Mouse (Mus musculus) midbrain, embryonic 16.5 days (tissue): ENCODE measurements around the gene Zfp451. TPM values are rescaled to one million over a fixed set of nuclear protein-coding genes. Genes with fewer than 3 reads are reported as not detected.
A peak's percentile ranks its signal among the peaks of the same experiment; 100 is the strongest.
"Not testable (repeated sequence)": the region's sequence is repeated elsewhere in the genome, so short reads cannot be mapped to it uniquely, and the experiment has no call there.

Source experiments
- ATAC-seq: fragments of 200-750 bp; cut with Nextera tagmentation; 2 replicates; pipeline ENCODE4 v1.8.0; 2017; ENCODE audit warnings: moderate TSS enrichment
- H3K27ac ChIP-seq: fragments of 300-500 bp; sonication (generic); 2 replicates; pipeline ENCODE4 v1.5.1; 2014; ENCODE audit warnings: mild to moderate bottlenecking, low read length, mixed read lengths
- H3K27me3 ChIP-seq: fragments of 300-500 bp; sonication (generic); 2 replicates; pipeline ENCODE4 v1.6.1; 2014; ENCODE audit warnings: low read depth, low read length, mixed read lengths; ENCODE audit not compliant: control insufficient read depth, insufficient read depth
- H3K36me3 ChIP-seq: fragments of 300-500 bp; sonication (generic); 2 replicates; pipeline ENCODE4 v1.6.1; 2014; ENCODE audit warnings: mild to moderate bottlenecking, low read length, moderate library complexity, mixed read lengths; ENCODE audit not compliant: control insufficient read depth, insufficient read depth
- H3K4me1 ChIP-seq: fragments of 300-500 bp; sonication (generic); 2 replicates; pipeline ENCODE4 v1.6.1; 2014; ENCODE audit warnings: mild to moderate bottlenecking, low read length, mixed read lengths; ENCODE audit not compliant: control insufficient read depth, insufficient read depth
- H3K4me2 ChIP-seq: fragments of 300-500 bp; sonication (generic); 2 replicates; pipeline ENCODE4 v1.6.1; 2014; ENCODE audit warnings: mild to moderate bottlenecking, low read length, mixed read lengths
- H3K4me3 ChIP-seq: fragments of 300-500 bp; sonication (generic); 2 replicates; pipeline ENCODE4 v1.5.1; 2014; ENCODE audit warnings: low read depth, mild to moderate bottlenecking, low read length, moderate library complexity, mixed read lengths
- H3K9ac ChIP-seq: fragments of 300-500 bp; sonication (generic); 2 replicates; pipeline ENCODE4 v1.6.1; 2014; ENCODE audit warnings: low read depth, low read length, mixed read lengths
- H3K9me3 ChIP-seq: fragments of 300-500 bp; sonication (generic); replicated peaks from 2 replicates; pipeline ENCODE4 v1.6.1; 2014; ENCODE audit warnings: mild to moderate bottlenecking, low read length, mixed read lengths; ENCODE audit not compliant: control insufficient read depth, poor library complexity, severe bottlenecking
- WGBS: fragments of 180-500 bp; shearing (Covaris S2); extraction: QIAGEN DNeasy Blood & Tissue Kit; methylation state at CpG from one replicate; pipeline ENCODE4 v1.1.7; 2014; 5-methylcytosine and 5-hydroxymethylcytosine counted together
- polyA plus RNA-seq: library from polyadenylated mRNA; unstranded; fragments of >200 nt; fragmentation: Nextera tagmentation; extraction: Ambion mirVana; gene quantifications from 2 replicates; pipeline ENCODE4 v1.2.1, GENCODE M21; 2015

The Zfp451 gene
- 44.2 and 51.2 TPM in 2 replicates for polyA plus RNA-seq

DNA sequence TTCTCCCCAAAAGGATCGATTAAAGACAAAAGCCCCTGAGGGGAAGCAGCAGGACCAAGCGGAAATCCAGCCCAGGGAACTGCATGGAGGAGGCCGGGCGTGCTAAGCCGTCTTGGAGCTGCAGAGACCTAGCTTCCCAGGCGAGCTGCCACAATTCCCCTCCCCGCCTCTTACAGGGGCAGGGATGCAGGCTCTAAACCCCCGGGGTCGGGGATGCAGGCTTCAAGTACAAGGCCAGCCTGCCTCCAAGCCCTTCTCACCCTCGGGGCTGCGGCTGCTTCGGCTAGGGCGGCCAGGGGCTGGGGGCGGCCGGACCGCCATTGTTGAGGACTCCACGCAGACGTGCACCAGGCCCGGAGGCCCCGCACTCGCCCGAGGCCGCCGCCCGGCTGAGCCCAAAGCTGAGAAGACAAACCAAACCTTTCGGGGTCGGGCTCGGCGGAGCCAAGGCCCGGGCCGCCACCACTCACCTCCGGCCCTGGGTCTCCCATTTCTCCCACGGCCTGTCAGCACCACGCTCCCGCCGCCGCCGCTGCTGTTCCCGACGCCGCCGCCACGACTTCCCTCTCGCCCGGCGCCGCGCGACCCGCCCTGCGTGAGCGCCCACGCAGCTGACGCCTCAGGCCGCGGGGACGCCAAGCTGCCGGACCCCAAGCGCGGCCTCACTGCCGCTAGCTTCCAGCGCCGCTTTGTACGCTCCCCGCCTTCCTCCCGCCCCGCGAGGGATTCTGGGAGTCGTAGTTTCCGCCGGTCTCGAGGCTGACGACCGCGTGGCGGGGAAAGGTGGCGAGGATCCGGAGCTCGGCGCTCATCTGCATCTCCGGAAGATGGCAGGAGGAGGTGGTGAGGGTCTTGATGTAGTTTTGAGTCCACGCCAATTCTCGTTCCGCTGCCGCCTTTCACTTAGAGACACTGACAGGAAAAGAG is at the start of gene Zfp451:
Gene Zfp451, minus strand, starts transcription at position 728 of the 927 bp plus-strand sequence.
- peak within 1 kb of the TSS; percentile 92 for H3K27ac ChIP-seq

GRCm38 (mm10) chr1:33846807-33847206 is 32.4 kb upstream of the Zfp451 start:
- no peaks in the 10 kb centered on the region for H3K9me3 ChIP-seq
- H3K4me1 ChIP-seq, result no peaks in the 10 kb centered on the region
- no peaks in the 10 kb centered on the region for H3K27me3 ChIP-seq
- ATAC-seq, result no peak
- H3K36me3 ChIP-seq, result no peaks in the 10 kb centered on the region
- no peak overlapping the region for H3K4me3 ChIP-seq
- H3K9ac ChIP-seq, result no peak overlapping the region
- WGBS, result 96% methylated on average over 2 of the region's 2 CpGs
- no peak overlapping the region for H3K4me2 ChIP-seq
- H3K27ac ChIP-seq, result no peak overlapping the region

More for the DNA sequence above, at the start of gene Zfp451:
- Histone ChIP-seq H3K9ac (peak within 1 kb of the TSS; percentile 100), H3K36me3 (peaks cover 10% of the 10 kb centered on the region; the same call in 1 of the 2 replicates), H3K4me2 (peak within 1 kb of the TSS; percentile 73), H3K4me3 (peak within 1 kb of the TSS; percentile 81), H3K9me3 (no peaks in the 10 kb centered on the region), H3K27me3 (no peaks in the 10 kb centered on the region), H3K4me1 (peaks cover 23% of the 10 kb centered on the region)
- WGBS, result under 1% methylated on average over 82 of the region's 85 CpGs
- ATAC-seq, result peak; percentile 97

DNA sequence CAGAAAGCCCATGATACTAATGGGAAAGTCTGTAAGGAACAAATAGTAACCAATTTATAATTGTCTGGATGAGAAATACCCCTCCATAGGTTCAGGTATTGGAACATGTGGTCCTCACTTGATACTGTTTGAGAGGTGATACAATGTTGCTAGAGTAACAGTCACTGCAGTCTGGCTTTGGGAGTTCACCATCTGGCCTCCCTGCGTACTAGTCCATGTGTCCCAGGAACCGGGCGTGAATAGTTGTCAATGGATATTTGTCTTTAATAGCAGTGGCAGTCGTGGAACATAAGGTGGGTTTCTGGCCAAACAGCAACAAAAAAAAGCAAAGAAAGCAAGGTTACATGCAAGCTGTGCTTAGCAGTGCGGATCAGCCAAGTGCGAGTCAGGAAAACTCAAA is 29.4 kb upstream of the Zfp451 start:
- no peaks in the 10 kb centered on the region for H3K4me1 ChIP-seq
- H3K36me3 ChIP-seq, result no peaks in the 10 kb centered on the region
- H3K27ac ChIP-seq, result no peak overlapping the region
- WGBS, result 72% methylated on average over 6 of the region's 6 CpGs
- no peak overlapping the region for H3K4me2 ChIP-seq
- H3K4me3 ChIP-seq, result no peak overlapping the region
- no peaks in the 10 kb centered on the region for H3K27me3 ChIP-seq
- ATAC-seq, result no peak
- no peaks in the 10 kb centered on the region for H3K9me3 ChIP-seq
- H3K9ac ChIP-seq, result no peak overlapping the region

DNA sequence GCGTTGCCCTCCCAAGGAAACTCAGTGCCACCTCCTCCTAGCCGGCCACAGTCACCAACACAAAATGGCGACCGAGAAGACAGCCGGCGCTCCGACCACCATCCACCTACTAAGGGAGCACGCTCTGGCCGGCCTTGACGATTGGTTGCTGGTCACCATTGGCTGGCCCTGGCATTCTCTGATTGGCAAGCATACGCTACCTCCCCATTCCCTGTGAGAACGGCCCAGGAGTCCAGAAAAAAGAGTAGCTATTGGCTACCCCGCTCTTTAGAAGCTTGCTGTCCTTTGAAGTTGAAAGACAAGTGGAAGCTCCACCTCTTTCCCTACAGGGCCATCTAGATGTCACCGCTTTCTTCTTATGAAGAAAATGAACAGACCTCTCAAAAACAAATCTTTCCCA is 24.6 kb upstream of the Zfp451 start:
- WGBS, result 98% methylated on average over 14 of the region's 14 CpGs
- ATAC-seq, H3K4me1 ChIP-seq, H3K9ac ChIP-seq, H3K27me3 ChIP-seq, H3K4me2 ChIP-seq, H3K36me3 ChIP-seq, H3K27ac ChIP-seq, H3K9me3 ChIP-seq, H3K4me3 ChIP-seq: not testable (repeated sequence)

- Histone ChIP-seq H3K9me3 (no peaks in the 10 kb centered on the region), H3K27ac (no peak overlapping the region), H3K4me2 (no peak overlapping the region), H3K9ac (no peak overlapping the region), H3K27me3 (no peaks in the 10 kb centered on the region), H3K36me3 (no peaks in the 10 kb centered on the region), H3K4me1 (no peaks in the 10 kb centered on the region), H3K4me3 (no peak overlapping the region)
- WGBS, result 72% methylated on average over 4 of the region's 4 CpGs
- ATAC-seq, result no peak
Observed at GRCm38 (mm10) chr1:33830586-33830985, 16.2 kb upstream of the Zfp451 start.

DNA sequence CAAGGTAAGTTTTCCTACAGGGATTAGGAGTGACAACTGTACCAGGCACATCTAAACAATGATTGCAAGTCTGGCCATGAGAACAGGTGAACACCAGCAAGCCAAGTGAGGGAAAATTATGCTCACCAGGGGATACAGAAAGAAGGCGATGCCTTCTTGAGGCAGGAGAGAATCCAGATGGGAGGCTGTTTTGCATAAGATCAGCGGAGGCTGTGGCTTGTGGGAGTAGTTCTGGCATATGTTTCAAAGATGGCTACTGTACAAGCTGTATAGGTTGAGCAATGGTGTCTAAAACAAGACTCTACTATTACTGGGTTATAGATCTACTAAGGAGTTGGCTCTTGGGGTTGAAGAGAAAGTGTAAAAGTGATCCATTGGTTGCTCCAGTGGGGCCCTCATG is 3.5 kb upstream of the Zfp451 start:
- 87% methylated on average over 2 of the region's 2 CpGs for WGBS
- ATAC-seq, result no peak
- H3K4me2 ChIP-seq, result no peak overlapping the region
- no peak overlapping the region for H3K4me3 ChIP-seq
- no peak overlapping the region for H3K9ac ChIP-seq
- no peaks in the 10 kb centered on the region for H3K27me3 ChIP-seq
- peaks cover 8% of the 10 kb centered on the region for H3K4me1 ChIP-seq
- H3K9me3 ChIP-seq, result no peaks in the 10 kb centered on the region; the same call in 1 of the 2 replicates
- H3K27ac ChIP-seq, result no peak overlapping the region
- no peaks in the 10 kb centered on the region for H3K36me3 ChIP-seq

DNA sequence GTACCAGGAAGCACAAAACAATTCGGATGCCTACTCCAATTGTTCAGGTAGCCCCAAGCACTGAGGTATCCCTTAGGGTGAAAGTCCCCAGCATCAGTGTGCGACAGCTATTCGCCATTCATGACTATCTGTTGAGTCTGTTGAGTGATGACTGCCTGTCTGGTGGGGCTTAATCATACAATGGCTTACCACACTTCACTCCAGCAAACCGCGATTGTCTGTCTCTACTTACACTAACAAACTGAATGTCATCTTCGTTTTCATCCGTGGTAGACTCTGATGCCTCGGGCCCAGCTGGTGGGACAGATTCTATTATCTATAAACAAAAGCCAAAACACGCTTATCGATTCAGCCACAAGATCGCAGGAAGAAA is 914 bp downstream of the Zfp451 start:
- Histone ChIP-seq H3K4me2 (peak overlapping the region; percentile 73), H3K27me3 (no peaks in the 10 kb centered on the region), H3K9ac (peak overlapping the region; percentile 100), H3K4me1 (peaks cover 23% of the 10 kb centered on the region), H3K27ac (peak overlapping the region; percentile 92), H3K36me3 (peaks cover 13% of the 10 kb centered on the region), H3K9me3 (no peaks in the 10 kb centered on the region), H3K4me3 (peak overlapping the region; percentile 81)
- 4% methylated on average over 11 of the region's 11 CpGs for WGBS
- ATAC-seq, result peak; percentile 2; the same call in 1 of the 2 replicates

DNA sequence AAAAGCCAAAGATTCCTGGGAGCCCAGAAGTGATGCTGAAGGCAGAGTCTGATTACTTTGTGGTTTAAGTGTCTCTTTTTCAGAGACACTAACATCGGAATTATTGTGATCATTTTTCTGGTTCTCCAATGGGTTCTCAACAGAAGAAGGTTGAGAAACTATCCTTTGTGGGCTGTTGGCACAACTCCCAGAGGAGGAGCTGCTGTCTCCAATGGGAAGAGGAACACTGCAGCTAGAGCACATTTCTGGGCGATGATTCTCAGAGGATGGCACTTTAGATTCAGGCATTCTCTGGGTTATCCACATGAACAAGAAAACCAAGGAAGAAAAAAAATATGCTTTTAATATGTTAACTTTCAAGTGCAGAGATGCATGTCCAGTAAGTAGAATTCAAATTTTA is 11.1 kb downstream of the Zfp451 start:
- Histone ChIP-seq H3K4me2 (no peak overlapping the region), H3K4me1 (no peaks in the 10 kb centered on the region), H3K27me3 (no peaks in the 10 kb centered on the region), H3K9me3 (no peaks in the 10 kb centered on the region), H3K27ac (no peak overlapping the region), H3K4me3 (no peak overlapping the region), H3K9ac (no peak overlapping the region), H3K36me3 (peaks cover 49% of the 10 kb centered on the region)
- 93% methylated on average over 2 of the region's 2 CpGs for WGBS
- ATAC-seq, result no peak

GRCm38 (mm10) chr1:33799620-33800019 is 14.8 kb downstream of the Zfp451 start:
- H3K27me3 ChIP-seq, result no peaks in the 10 kb centered on the region
- no peak for ATAC-seq
- no peak overlapping the region for H3K4me2 ChIP-seq
- peaks cover 52% of the 10 kb centered on the region for H3K36me3 ChIP-seq
- H3K27ac ChIP-seq, result no peak overlapping the region
- WGBS, result 96% methylated on average over 3 of the region's 3 CpGs
- H3K4me3 ChIP-seq, result no peak overlapping the region
- no peaks in the 10 kb centered on the region for H3K9me3 ChIP-seq
- no peaks in the 10 kb centered on the region for H3K4me1 ChIP-seq
- no peak overlapping the region for H3K9ac ChIP-seq
